8 mouse cellular contexts compared by ENCODE assay signal in genomic region chr19:54107103-54107821, GRCm38 (mm10).
DNase-seq lines count a peak whose midpoint lies in the region; ATAC-seq lines count a peak whose summit lies in the region.

No protein-coding gene starts in this region.

- DNase-seq in urinary bladder, postnatal 14 days (ENCODE audit: low spot score): peak; percentile 17
- DNase-seq in urinary bladder, postnatal 25 days (ENCODE audit: low spot score): no peak
- DNase-seq in heart, adult 8-10 months (ENCODE audit: low spot score): peak; percentile 42
- peak; percentile 58 for DNase-seq in lung, postnatal 36 days
- DNase-seq in frontal cortex, adult 2 months (ENCODE audit: extremely low spot score in 1 of 2, low spot score in 1 of 2): no peak
- DNase-seq in kidney, adult 11 months: no peak

- no peak for ATAC-seq in frontal cortex, adult (ENCODE audit: low TSS enrichment)
- ATAC-seq in granulocyte monocyte progenitor cell, adult 5-6 weeks (replicated peaks; ENCODE audit: poor library complexity, severe bottlenecking): no peak

Comparison
In these comparisons a context has a peak if more than half of its experiments do, and no peak if none do; other contexts are left out.
1. DNase-seq: peak in urinary bladder, postnatal 14 days (single experiment), heart, adult 8-10 months (single experiment) and lung, postnatal 36 days (single experiment); none in urinary bladder, postnatal 25 days (single experiment), frontal cortex, adult 2 months (0 of 2) and kidney, adult 11 months (single experiment).